Mouse (Mus musculus): ENCODE data around the gene Fam129c. TPM values are rescaled to one million over a fixed set of nuclear protein-coding genes. Genes with fewer than 3 reads are reported as not detected.

The Fam129c gene
- polyA plus RNA-seq, 1 experiment from 2014 or later = 1.5 TPM

GRCm38 (mm10) chr8:71591017-71591416 lies 6.4 kb upstream of the Fam129c start:
- Histone ChIP-seq H3K36me3 (ENCODE audit: control insufficient read depth, insufficient read depth, low read length) (peaks cover 13% of the 10 kb centered on the region; the same call in 1 of the 2 replicates), H3K9ac (ENCODE audit: low read length) (peak overlapping the region; percentile 95), H3K4me1 (ENCODE audit: control insufficient read depth in 2 of 2, insufficient read depth in 2 of 2, low read length in 2 of 2) (peaks cover 8 to 17% of the 10 kb centered on the region in 2 experiments), H3K4me2 (ENCODE audit: low read length) (peak overlapping the region; percentile 90), H3K27ac (replicated peaks in 1 of 2; ENCODE audit: control insufficient read depth in 1 of 2, insufficient read depth in 1 of 2, low read depth in 2 of 2, low read length in 2 of 2) (peak overlapping the region in 1 of 2 experiments; percentile 96; a peak in 1 of 4 replicates), H3K27me3 (ENCODE audit: control insufficient read depth, insufficient read depth, low read length) (no peaks in the 10 kb centered on the region), H3K9me3 (ENCODE audit: control insufficient read depth, low read length) (no peaks in the 10 kb centered on the region), H3K4me3 (ENCODE audit: control insufficient read depth in 1 of 2, insufficient read depth in 1 of 2, low read depth in 1 of 2, low read length in 2 of 2) (peak overlapping the region; percentile 60 to 68)
- 21% methylated on average over 5 of the region's 5 CpGs for WGBS
- no peak for ATAC-seq (ENCODE audit: insufficient number of reproducible peaks, insufficient read depth, low FRiP score, low read depth)

GRCm38 (mm10) chr8:71591471-71592373 lies 5.7 kb upstream of the Fam129c start, which contains the start of gene Pgls:
Pgls (plus strand) TSS chr8:71592176.
- H3K27me3 ChIP-seq (ENCODE audit: control insufficient read depth, insufficient read depth, low read length) = no peaks in the 10 kb centered on the region
- peak within 1 kb of the TSS; percentile 93 to 96 for H3K27ac ChIP-seq (replicated peaks in 1 of 2; ENCODE audit: control insufficient read depth in 1 of 2, insufficient read depth in 1 of 2, low read depth in 2 of 2, low read length in 2 of 2)
- WGBS = under 1% methylated on average over 71 of the region's 71 CpGs
- peak within 1 kb of the TSS; percentile 60 to 68 for H3K4me3 ChIP-seq (ENCODE audit: control insufficient read depth in 1 of 2, insufficient read depth in 1 of 2, low read depth in 1 of 2, low read length in 2 of 2)
- H3K9me3 ChIP-seq (ENCODE audit: control insufficient read depth, low read length) = no peaks in the 10 kb centered on the region
- peak within 1 kb of the TSS; percentile 90 for H3K4me2 ChIP-seq (ENCODE audit: low read length)
- peaks cover 8 to 17% of the 10 kb centered on the region in 2 experiments for H3K4me1 ChIP-seq (ENCODE audit: control insufficient read depth in 2 of 2, insufficient read depth in 2 of 2, low read length in 2 of 2)
- ATAC-seq (ENCODE audit: insufficient number of reproducible peaks, insufficient read depth, low FRiP score, low read depth) = peak; percentile 89
- H3K9ac ChIP-seq (ENCODE audit: low read length) = peak within 1 kb of the TSS; percentile 95
- peaks cover 11% of the 10 kb centered on the region; the same call in 1 of the 2 replicates for H3K36me3 ChIP-seq (ENCODE audit: control insufficient read depth, insufficient read depth, low read length)

- Histone ChIP-seq H3K4me2 (ENCODE audit: low read length) (peak overlapping the region; percentile 90), H3K4me3 (ENCODE audit: control insufficient read depth in 1 of 2, insufficient read depth in 1 of 2, low read depth in 1 of 2, low read length in 2 of 2) (peak overlapping the region; percentile 60 to 68), H3K9ac (ENCODE audit: low read length) (peak overlapping the region; percentile 95), H3K4me1 (ENCODE audit: control insufficient read depth in 2 of 2, insufficient read depth in 2 of 2, low read length in 2 of 2) (peaks cover 8 to 17% of the 10 kb centered on the region in 2 experiments), H3K36me3 (ENCODE audit: control insufficient read depth, insufficient read depth, low read length) (peaks cover 11% of the 10 kb centered on the region; the same call in 1 of the 2 replicates), H3K27me3 (ENCODE audit: control insufficient read depth, insufficient read depth, low read length) (no peaks in the 10 kb centered on the region), H3K9me3 (ENCODE audit: control insufficient read depth, low read length) (no peaks in the 10 kb centered on the region), H3K27ac (replicated peaks in 1 of 2; ENCODE audit: control insufficient read depth in 1 of 2, insufficient read depth in 1 of 2, low read depth in 2 of 2, low read length in 2 of 2) (peak overlapping the region; percentile 93 to 96)
- ATAC-seq (ENCODE audit: insufficient number of reproducible peaks, insufficient read depth, low FRiP score, low read depth) = peak; percentile 79
- 5% methylated on average over 54 of the region's 60 CpGs for WGBS
These were observed 4.9 kb upstream of the Fam129c start for GRCm38 (mm10) chr8:71592374-71593170.

- no peak for ATAC-seq (ENCODE audit: insufficient number of reproducible peaks, insufficient read depth, low FRiP score, low read depth)
- H3K4me2 ChIP-seq (ENCODE audit: low read length) = no peak overlapping the region
- no peaks in the 10 kb centered on the region for H3K9me3 ChIP-seq (ENCODE audit: control insufficient read depth, low read length)
- H3K9ac ChIP-seq (ENCODE audit: low read length) = no peak overlapping the region; the same call in 1 of the 2 replicates
- H3K27ac ChIP-seq (replicated peaks in 1 of 2; ENCODE audit: control insufficient read depth in 1 of 2, insufficient read depth in 1 of 2, low read depth in 2 of 2, low read length in 2 of 2) = no peak overlapping the region
- H3K27me3 ChIP-seq (ENCODE audit: control insufficient read depth, insufficient read depth, low read length) = no peaks in the 10 kb centered on the region
- H3K36me3 ChIP-seq (ENCODE audit: control insufficient read depth, insufficient read depth, low read length) = peaks cover 11% of the 10 kb centered on the region; the same call in 1 of the 2 replicates
- peaks cover 8 to 17% of the 10 kb centered on the region in 2 experiments for H3K4me1 ChIP-seq (ENCODE audit: control insufficient read depth in 2 of 2, insufficient read depth in 2 of 2, low read length in 2 of 2)
- no peak overlapping the region for H3K4me3 ChIP-seq (ENCODE audit: control insufficient read depth in 1 of 2, insufficient read depth in 1 of 2, low read depth in 1 of 2, low read length in 2 of 2)
- WGBS = 81% methylated on average over 8 of the region's 8 CpGs
These were observed 3.7 kb upstream of the Fam129c start for GRCm38 (mm10) chr8:71593556-71594323.

GRCm38 (mm10) chr8:71594324-71594722 lies 3.1 kb upstream of the Fam129c start:
- H3K9me3 ChIP-seq (ENCODE audit: control insufficient read depth, low read length) = no peaks in the 10 kb centered on the region
- no peak for ATAC-seq (ENCODE audit: insufficient number of reproducible peaks, insufficient read depth, low FRiP score, low read depth)
- no peak overlapping the region for H3K4me3 ChIP-seq (ENCODE audit: control insufficient read depth in 1 of 2, insufficient read depth in 1 of 2, low read depth in 1 of 2, low read length in 2 of 2)
- no peak overlapping the region for H3K27ac ChIP-seq (replicated peaks in 1 of 2; ENCODE audit: control insufficient read depth in 1 of 2, insufficient read depth in 1 of 2, low read depth in 2 of 2, low read length in 2 of 2)
- H3K4me2 ChIP-seq (ENCODE audit: low read length) = no peak overlapping the region
- H3K9ac ChIP-seq (ENCODE audit: low read length) = no peak overlapping the region
- WGBS = 91% methylated on average over 4 of the region's 4 CpGs
- H3K27me3 ChIP-seq (ENCODE audit: control insufficient read depth, insufficient read depth, low read length) = no peaks in the 10 kb centered on the region
- peaks cover 8 to 17% of the 10 kb centered on the region in 2 experiments for H3K4me1 ChIP-seq (ENCODE audit: control insufficient read depth in 2 of 2, insufficient read depth in 2 of 2, low read length in 2 of 2)
- peaks cover 11% of the 10 kb centered on the region; the same call in 1 of the 2 replicates for H3K36me3 ChIP-seq (ENCODE audit: control insufficient read depth, insufficient read depth, low read length)

- no peak overlapping the region for H3K4me3 ChIP-seq (ENCODE audit: control insufficient read depth in 1 of 2, insufficient read depth in 1 of 2, low read depth in 1 of 2, low read length in 2 of 2)
- H3K4me1 ChIP-seq (ENCODE audit: control insufficient read depth in 2 of 2, insufficient read depth in 2 of 2, low read length in 2 of 2) = peaks cover 8 to 16% of the 10 kb centered on the region in 2 experiments
- peaks cover 11% of the 10 kb centered on the region; the same call in 1 of the 2 replicates for H3K36me3 ChIP-seq (ENCODE audit: control insufficient read depth, insufficient read depth, low read length)
- ATAC-seq (ENCODE audit: insufficient number of reproducible peaks, insufficient read depth, low FRiP score, low read depth) = no peak
- no peak overlapping the region for H3K9ac ChIP-seq (ENCODE audit: low read length)
- no peak overlapping the region for H3K27ac ChIP-seq (replicated peaks in 1 of 2; ENCODE audit: control insufficient read depth in 1 of 2, insufficient read depth in 1 of 2, low read depth in 2 of 2, low read length in 2 of 2)
- no peak overlapping the region for H3K4me2 ChIP-seq (ENCODE audit: low read length)
- 10% methylated on average over 27 of the region's 27 CpGs for WGBS
- H3K9me3 ChIP-seq (ENCODE audit: control insufficient read depth, low read length) = no peaks in the 10 kb centered on the region
- H3K27me3 ChIP-seq (ENCODE audit: control insufficient read depth, insufficient read depth, low read length) = peaks cover 7% of the 10 kb centered on the region; the same call in 1 of the 2 replicates
These were observed 1.6 kb upstream of the Fam129c start for GRCm38 (mm10) chr8:71595862-71596261.
